Mouse (Mus musculus) stomach, embryonic 16.5 days (tissue): Measurements from ENCODE around the gene Map3k11. TPM values are rescaled to one million over a fixed set of nuclear protein-coding genes. Genes with fewer than 3 reads are reported as not detected.

Source experiments
- ATAC-seq: fragments of 200-750 bp; cut with Nextera tagmentation; 2 replicates; pipeline ENCODE4 v1.8.0; 2017; ENCODE audit warnings: moderate number of reproducible peaks, moderate TSS enrichment; ENCODE audit not compliant: insufficient read depth, low FRiP score
- H3K27ac ChIP-seq: fragments of 300-500 bp; sonication (generic); 2 replicates; pipeline ENCODE4 v1.5.1; 2014; ENCODE audit warnings: low read length
- H3K27me3 ChIP-seq: fragments of 300-500 bp; sonication (generic); 2 replicates; pipeline ENCODE4 v1.6.1; 2014; ENCODE audit warnings: low read length, control low read depth, mixed read lengths; ENCODE audit not compliant: control insufficient read depth, insufficient read depth
- H3K36me3 ChIP-seq: fragments of 300-500 bp; sonication (generic); 2 replicates; pipeline ENCODE4 v1.6.1; 2014; ENCODE audit warnings: low read length; ENCODE audit not compliant: control insufficient read depth, insufficient read depth
- H3K4me1 ChIP-seq: fragments of 300-500 bp; sonication (generic); 2 replicates; pipeline ENCODE4 v1.6.1; 2014; ENCODE audit warnings: low read length, control low read depth, mixed read lengths; ENCODE audit not compliant: control insufficient read depth, insufficient read depth
- H3K4me2 ChIP-seq: fragments of 300-500 bp; sonication (generic); 2 replicates; pipeline ENCODE4 v1.6.1; 2014; ENCODE audit warnings: low read depth, low read length, mixed read lengths
- H3K4me3 ChIP-seq: fragments of 300-500 bp; sonication (generic); replicated peaks from 2 replicates; pipeline ENCODE4 v1.5.1; 2014; ENCODE audit warnings: mild to moderate bottlenecking, low read length
- H3K9ac ChIP-seq: fragments of 300-500 bp; sonication (generic); 2 replicates; pipeline ENCODE4 v1.6.1; 2014; ENCODE audit warnings: low read length
- H3K9me3 ChIP-seq: fragments of 300-500 bp; sonication (generic); replicated peaks from 2 replicates; pipeline ENCODE4 v1.6.1; 2016; ENCODE audit warnings: low read length, control low read depth; ENCODE audit not compliant: control insufficient read depth
- WGBS: fragments of 180-500 bp; shearing (Covaris S2); extraction: QIAGEN DNeasy Blood & Tissue Kit; methylation state at CpG from one replicate; pipeline ENCODE4 v1.1.7; 2014; 5-methylcytosine and 5-hydroxymethylcytosine counted together
- microRNA-seq: library from miRNA; unstranded; fragments of <30 nt; microRNA quantifications from one replicate; pipeline ENCODE4, GENCODE M21; 2016
- polyA plus RNA-seq: library from polyadenylated mRNA; unstranded; fragments of >200 nt; fragmentation: Nextera tagmentation; extraction: Ambion mirVana; gene quantifications from 2 replicates; pipeline ENCODE4 v1.2.1, GENCODE M21; 2015

Map3k11 gene
- polyA plus RNA-seq, 1 experiment from 2014 or later = 20.0 TPM

DNA sequence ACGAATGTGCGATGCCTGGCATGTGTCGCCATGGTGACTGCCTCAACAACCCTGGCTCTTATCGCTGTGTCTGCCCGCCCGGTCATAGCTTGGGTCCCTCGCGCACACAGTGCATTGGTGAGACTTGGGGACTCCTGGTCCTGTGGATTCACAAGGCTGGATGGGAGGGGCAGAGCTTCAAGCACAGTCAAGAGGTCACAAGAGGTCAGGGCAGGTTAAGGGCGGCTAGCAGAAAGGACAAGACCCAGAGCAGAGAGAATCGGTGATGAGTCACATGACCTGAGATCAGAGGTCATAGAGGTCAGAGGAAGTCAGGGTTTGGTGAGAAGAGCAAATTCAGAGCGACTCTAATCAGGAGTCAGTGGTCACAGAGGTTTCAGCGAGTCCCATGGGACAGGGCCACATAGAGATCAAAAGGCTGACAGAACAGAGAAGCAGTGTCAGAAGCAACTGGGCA lies 58.4 kb downstream of the Map3k11 start:
- Histone ChIP-seq H3K27ac (no peak overlapping the region), H3K9ac (no peak overlapping the region), H3K9me3 (no peaks in the 10 kb centered on the region), H3K4me3 (no peak overlapping the region), H3K36me3 (no peaks in the 10 kb centered on the region), H3K4me2 (no peak overlapping the region), H3K27me3 (peaks cover 6% of the 10 kb centered on the region), H3K4me1 (peaks cover 29% of the 10 kb centered on the region)
- ATAC-seq = no peak
- WGBS = 35% methylated on average over 12 of the region's 12 CpGs

DNA sequence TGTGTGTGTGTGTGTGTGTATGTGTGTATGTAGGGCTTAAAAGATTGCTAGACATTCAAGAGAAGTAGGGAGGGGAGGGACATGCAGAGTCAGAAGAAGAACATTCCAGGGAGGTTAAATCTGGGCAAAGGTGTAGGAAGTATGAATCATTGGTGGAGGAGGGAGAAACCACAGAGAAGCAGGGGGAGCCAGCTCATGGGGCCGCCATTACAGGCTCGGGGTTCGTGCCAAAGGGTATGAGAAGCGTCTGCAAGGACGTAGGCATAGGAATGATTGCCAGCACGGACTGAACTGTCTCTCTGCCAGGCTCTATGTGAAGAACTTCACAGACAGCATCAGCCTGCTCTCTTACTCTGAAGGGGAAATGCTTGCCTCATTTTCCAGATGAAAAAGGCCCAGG lies 60.9 kb downstream of the Map3k11 start:
- Histone ChIP-seq H3K36me3 (peaks cover 5% of the 10 kb centered on the region; the same call in 1 of the 2 replicates), H3K27ac (no peak overlapping the region; the same call in 1 of the 2 replicates), H3K9ac (no peak overlapping the region), H3K4me2 (no peak overlapping the region), H3K4me3 (no peak overlapping the region), H3K27me3 (peaks cover 6% of the 10 kb centered on the region), H3K9me3 (no peaks in the 10 kb centered on the region), H3K4me1 (peaks cover 14% of the 10 kb centered on the region)
- WGBS = 64% methylated on average over 6 of the region's 6 CpGs
- no peak for ATAC-seq

DNA sequence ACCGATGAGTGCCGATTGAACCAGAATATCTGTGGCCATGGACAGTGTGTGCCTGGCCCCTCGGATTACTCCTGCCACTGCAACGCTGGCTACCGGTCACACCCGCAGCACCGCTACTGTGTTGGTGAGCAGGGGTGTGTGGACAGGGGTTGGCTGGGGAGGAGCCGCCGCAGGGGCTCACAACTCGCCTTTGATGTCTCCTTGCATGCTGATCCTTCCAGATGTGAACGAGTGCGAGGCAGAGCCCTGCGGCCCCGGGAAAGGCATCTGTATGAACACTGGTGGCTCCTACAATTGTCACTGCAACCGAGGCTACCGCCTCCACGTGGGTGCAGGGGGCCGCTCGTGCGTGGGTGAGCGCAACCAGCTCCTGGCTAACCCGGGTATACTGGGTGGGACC lies 62.4 kb downstream of the Map3k11 start:
- 28% methylated on average over 22 of the region's 22 CpGs for WGBS
- peaks cover 6% of the 10 kb centered on the region for H3K27me3 ChIP-seq
- no peaks in the 10 kb centered on the region for H3K9me3 ChIP-seq
- H3K4me2 ChIP-seq = no peak overlapping the region
- no peak for ATAC-seq
- no peak overlapping the region for H3K9ac ChIP-seq
- H3K4me1 ChIP-seq = peaks cover 7% of the 10 kb centered on the region
- H3K36me3 ChIP-seq = peaks cover 5% of the 10 kb centered on the region; the same call in 1 of the 2 replicates
- H3K27ac ChIP-seq = no peak overlapping the region
- no peak overlapping the region for H3K4me3 ChIP-seq

DNA sequence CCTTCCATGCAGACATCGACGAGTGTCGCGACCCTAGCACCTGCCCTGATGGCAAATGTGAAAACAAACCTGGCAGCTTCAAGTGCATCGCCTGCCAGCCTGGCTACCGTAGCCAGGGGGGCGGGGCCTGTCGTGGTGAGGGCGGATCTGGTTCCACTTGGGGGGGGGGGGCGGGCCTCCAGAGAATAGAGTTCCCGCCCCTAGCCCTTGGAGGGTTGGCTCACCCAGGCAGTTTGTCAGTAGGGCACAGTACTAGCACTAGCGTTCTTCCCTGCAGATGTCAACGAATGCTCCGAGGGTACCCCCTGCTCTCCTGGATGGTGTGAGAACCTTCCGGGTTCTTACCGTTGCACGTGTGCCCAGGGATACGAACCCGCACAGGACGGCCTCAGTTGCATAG lies 63.2 kb downstream of the Map3k11 start:
- Histone ChIP-seq H3K9ac (peak overlapping the region; percentile 13; the same call in 1 of the 2 replicates), H3K9me3 (no peaks in the 10 kb centered on the region), H3K4me2 (peak overlapping the region; percentile 4; the same call in 1 of the 2 replicates), H3K4me1 (peaks cover 4% of the 10 kb centered on the region; the same call in 1 of the 2 replicates), H3K36me3 (peaks cover 5% of the 10 kb centered on the region; the same call in 1 of the 2 replicates), H3K4me3 (no peak overlapping the region), H3K27ac (no peak overlapping the region), H3K27me3 (peaks cover 6% of the 10 kb centered on the region)
- WGBS = 19% methylated on average over 20 of the region's 20 CpGs
- no peak for ATAC-seq

Small RNAs within 50 kb of the gene (microRNA-seq; reads per million reads assigned to microRNA genes)
- not detected for gene Mir6987

Other genes starting within 250 kb of the Map3k11 start
- not detected in 2 replicates for gene Fosl1, start 241.2 kb upstream of the Map3k11 start, polyA plus RNA-seq
- gene Ccdc85b, start 230.8 kb upstream of the Map3k11 start, polyA plus RNA-seq = 4.7 and 5.7 TPM in 2 replicates
- 98.3 and 102 TPM in 2 replicates for gene Fibp, start 228.1 kb upstream of the Map3k11 start, polyA plus RNA-seq
- gene Ctsw, start 220.2 kb upstream of the Map3k11 start, polyA plus RNA-seq = 1.6 and 2.2 TPM in 2 replicates
- 156 and 167 TPM in 2 replicates for gene Efemp2, start 214.8 kb upstream of the Map3k11 start, polyA plus RNA-seq
- gene Mus81, start 200.3 kb upstream of the Map3k11 start, polyA plus RNA-seq = 36.5 and 37.6 TPM in 2 replicates
- gene Cfl1, start 198.3 kb upstream of the Map3k11 start, polyA plus RNA-seq = 2,233 and 2,288 TPM in 2 replicates
- 0.13 TPM in 1 of 2 replicates, not detected in the other for gene 1700020D05Rik, start 185.0 kb upstream of the Map3k11 start, polyA plus RNA-seq
- 9.5 and 10.8 TPM in 2 replicates for gene Snx32, start 178.2 kb upstream of the Map3k11 start, polyA plus RNA-seq
- gene Ovol1, start 128.1 kb upstream of the Map3k11 start, polyA plus RNA-seq = 21.5 and 29.5 TPM in 2 replicates
- gene Ap5b1, start 120.7 kb upstream of the Map3k11 start, polyA plus RNA-seq = 7.4 and 7.8 TPM in 2 replicates
- 109 and 125 TPM in 2 replicates for gene Rnaseh2c, start 86.9 kb upstream of the Map3k11 start, polyA plus RNA-seq
- gene Kat5, start 78.5 kb upstream of the Map3k11 start, polyA plus RNA-seq = 43.3 and 45.2 TPM in 2 replicates
- 47.9 and 50.3 TPM in 2 replicates for gene Rela, start 51.3 kb upstream of the Map3k11 start, polyA plus RNA-seq
- gene Sipa1, start 25.0 kb upstream of the Map3k11 start, polyA plus RNA-seq = 17.3 and 18.1 TPM in 2 replicates
- 17.2 and 17.4 TPM in 2 replicates for gene Pcnx3, start 166 bp downstream of the Map3k11 start, polyA plus RNA-seq
- gene Kcnk7, start 15.6 kb downstream of the Map3k11 start, polyA plus RNA-seq = 2.0 and 2.2 TPM in 2 replicates
- 51.2 and 63.2 TPM in 2 replicates for gene Ehbp1l1, start 37.6 kb downstream of the Map3k11 start, polyA plus RNA-seq
- gene Fam89b, start 40.9 kb downstream of the Map3k11 start, polyA plus RNA-seq = 64.6 and 66.5 TPM in 2 replicates
- 22.8 and 24.6 TPM in 2 replicates for gene Ltbp3, start 52.2 kb downstream of the Map3k11 start, polyA plus RNA-seq
- gene Scyl1, start 82.7 kb downstream of the Map3k11 start, polyA plus RNA-seq = 66.3 and 67.8 TPM in 2 replicates
- gene Frmd8, start 186.5 kb downstream of the Map3k11 start, polyA plus RNA-seq = 27.4 and 29.5 TPM in 2 replicates
- 5.1 and 5.5 TPM in 2 replicates for gene Slc25a45, start 189.1 kb downstream of the Map3k11 start, polyA plus RNA-seq
- 1.7 and 1.8 TPM in 2 replicates for gene Tigd3, start 205.4 kb downstream of the Map3k11 start, polyA plus RNA-seq
- 117 and 127 TPM in 2 replicates for gene Dpf2, start 224.3 kb downstream of the Map3k11 start, polyA plus RNA-seq
- gene Cdc42ep2, start 236.1 kb downstream of the Map3k11 start, polyA plus RNA-seq = 13.4 and 13.9 TPM in 2 replicates